Mouse (Mus musculus) large intestine, adult 2 months (tissue): Measurements from ENCODE around the gene Stap2. TPM values are rescaled to one million over a fixed set of nuclear protein-coding genes. Genes with fewer than 3 reads are reported as not detected.

Source experiments
- DNase-seq: peaks from one replicate; pipeline ENCODE4 v3.0.0-alpha.2; 2012; ENCODE audit warnings: low read depth, low spot score
- WGBS: fragments of 180-500 bp; shearing (Covaris S2); methylation state at CpG from one replicate; pipeline ENCODE4 v1.1.7; 2018; 5-methylcytosine and 5-hydroxymethylcytosine counted together
- polyA plus RNA-seq: library from polyadenylated mRNA; depleted of rRNA; stranded (reverse); fragments of >200 nt; gene quantifications from 2 replicates; pipeline ENCODE4 v1.2.3, GENCODE M21; 2012

Stap2 gene
- polyA plus RNA-seq, 1 experiment = 174 TPM

GRCm38 (mm10) chr17:56026881-56027280 lies 21.5 kb upstream of the Stap2 start:
- 46% methylated on average over 1 of the region's 1 CpGs for WGBS
- no peak for DNase-seq

DNA sequence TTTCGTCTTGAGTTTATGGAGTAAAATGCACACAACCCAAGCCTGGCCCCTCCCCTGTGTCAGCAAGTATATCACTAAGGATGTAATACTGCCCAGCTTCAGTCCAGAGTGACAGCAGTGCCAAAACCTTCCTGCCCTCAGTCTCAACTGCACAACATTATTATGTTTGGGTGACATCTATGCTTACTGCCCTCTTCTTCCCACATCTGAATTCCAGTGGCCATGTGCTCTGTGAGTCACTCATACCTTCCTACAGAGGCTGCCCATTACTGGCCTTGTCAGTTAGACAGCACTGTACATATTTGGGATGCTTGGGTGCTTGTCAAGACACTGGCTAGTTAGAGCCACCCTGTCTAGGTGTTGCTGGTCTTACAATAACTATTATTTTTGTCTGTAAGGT lies 20.9 kb upstream of the Stap2 start:
- DNase-seq = no peak
- 52% methylated on average over 1 of the region's 1 CpGs for WGBS

GRCm38 (mm10) chr17:56024931-56025330 lies 19.5 kb upstream of the Stap2 start:
- 72% methylated on average over 5 of the region's 5 CpGs for WGBS
- no peak for DNase-seq

DNA sequence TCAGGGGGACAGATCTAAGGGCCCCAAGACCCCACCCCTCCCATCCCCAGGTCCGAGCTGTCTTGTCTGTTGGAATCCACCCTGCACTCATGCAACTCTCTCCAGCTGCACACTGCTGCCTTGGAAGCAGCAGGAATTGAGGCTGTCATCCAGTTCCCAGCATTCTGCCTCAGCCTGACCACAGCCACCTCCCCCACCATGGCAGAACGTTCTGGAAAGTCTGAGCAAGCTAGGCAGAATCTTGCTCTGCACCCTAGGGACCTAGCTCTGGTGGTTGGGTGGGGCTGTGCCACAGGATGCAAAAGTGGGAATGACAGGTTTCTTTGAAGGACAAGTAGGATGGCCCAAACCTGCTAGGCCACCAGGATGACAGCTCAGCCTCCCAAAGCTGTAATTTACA lies 19.1 kb upstream of the Stap2 start:
- DNase-seq = no peak
- 46% methylated on average over 2 of the region's 2 CpGs for WGBS

DNA sequence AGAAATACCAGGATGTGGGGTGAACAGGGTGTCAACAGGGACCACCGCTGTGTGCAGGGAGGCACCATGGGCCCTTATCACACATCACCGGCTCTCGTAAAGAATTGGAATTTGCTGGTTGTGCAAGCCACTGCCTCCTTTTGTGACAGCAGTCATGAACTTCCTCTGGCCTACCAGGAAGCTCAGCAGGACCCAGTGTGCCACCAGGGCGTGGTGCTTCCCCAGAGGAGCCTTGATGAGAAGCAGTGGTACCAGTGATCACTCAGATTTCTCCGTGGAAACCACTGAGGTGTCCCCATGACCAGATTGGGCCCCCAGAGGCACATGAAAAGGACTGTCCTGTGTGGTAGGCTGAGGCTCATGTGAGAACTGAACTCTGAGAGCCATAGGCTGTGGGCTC lies 18.0 kb upstream of the Stap2 start:
- 43% methylated on average over 5 of the region's 5 CpGs for WGBS
- DNase-seq = no peak

- 90% methylated on average over 4 of the region's 4 CpGs for WGBS
- DNase-seq = no peak
These were observed 17.6 kb upstream of the Stap2 start for GRCm38 (mm10) chr17:56022989-56023290.

DNA sequence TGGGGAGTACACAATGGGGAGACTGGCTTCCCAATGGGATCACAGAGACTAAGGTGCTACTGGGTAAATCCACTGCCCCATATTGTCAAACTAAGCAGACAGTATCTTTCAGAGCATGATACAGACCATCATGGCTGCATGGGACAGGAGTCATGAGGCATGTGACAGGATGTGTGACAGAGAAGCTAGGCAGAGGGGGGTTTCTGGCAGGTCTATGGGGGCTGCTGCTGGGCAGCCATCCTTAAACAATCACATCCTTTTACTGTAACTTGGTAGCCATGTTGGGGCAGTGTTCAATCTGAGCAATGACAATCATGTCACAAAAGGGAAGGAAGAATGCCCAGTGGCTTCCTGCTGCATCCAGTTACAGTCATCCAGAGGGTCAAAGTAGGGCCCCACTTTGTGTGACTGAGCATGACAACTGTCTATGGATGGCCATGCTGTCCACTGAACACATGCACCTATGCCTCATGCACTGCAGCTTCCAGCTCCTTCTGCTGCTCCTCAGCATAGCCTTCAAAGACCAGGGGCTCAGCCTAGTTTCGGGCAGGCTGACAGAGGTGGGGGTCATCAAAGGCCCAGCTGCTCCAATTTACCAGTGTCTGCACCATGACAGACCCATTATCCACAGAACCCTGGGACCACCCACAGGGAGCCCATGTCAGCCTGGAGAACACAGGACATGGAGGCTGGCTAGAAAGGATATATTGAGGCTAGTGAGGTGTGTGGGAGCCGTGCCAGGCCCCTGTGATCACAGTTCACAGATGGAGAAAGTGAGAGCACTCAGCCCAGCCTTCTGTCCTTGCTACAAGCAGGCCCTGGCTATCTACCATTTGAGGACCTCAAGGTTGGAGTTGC lies 17.0 kb upstream of the Stap2 start:
- WGBS = 78% methylated on average over 2 of the region's 2 CpGs
- no peak for DNase-seq

GRCm38 (mm10) chr17:56021161-56021910 lies 16.0 kb upstream of the Stap2 start:
- 68% methylated on average over 4 of the region's 4 CpGs for WGBS
- DNase-seq = no peak

- WGBS = 86% methylated on average over 6 of the region's 6 CpGs
- no peak for DNase-seq
These were observed 15.2 kb upstream of the Stap2 start for GRCm38 (mm10) chr17:56020400-56021084.

DNA sequence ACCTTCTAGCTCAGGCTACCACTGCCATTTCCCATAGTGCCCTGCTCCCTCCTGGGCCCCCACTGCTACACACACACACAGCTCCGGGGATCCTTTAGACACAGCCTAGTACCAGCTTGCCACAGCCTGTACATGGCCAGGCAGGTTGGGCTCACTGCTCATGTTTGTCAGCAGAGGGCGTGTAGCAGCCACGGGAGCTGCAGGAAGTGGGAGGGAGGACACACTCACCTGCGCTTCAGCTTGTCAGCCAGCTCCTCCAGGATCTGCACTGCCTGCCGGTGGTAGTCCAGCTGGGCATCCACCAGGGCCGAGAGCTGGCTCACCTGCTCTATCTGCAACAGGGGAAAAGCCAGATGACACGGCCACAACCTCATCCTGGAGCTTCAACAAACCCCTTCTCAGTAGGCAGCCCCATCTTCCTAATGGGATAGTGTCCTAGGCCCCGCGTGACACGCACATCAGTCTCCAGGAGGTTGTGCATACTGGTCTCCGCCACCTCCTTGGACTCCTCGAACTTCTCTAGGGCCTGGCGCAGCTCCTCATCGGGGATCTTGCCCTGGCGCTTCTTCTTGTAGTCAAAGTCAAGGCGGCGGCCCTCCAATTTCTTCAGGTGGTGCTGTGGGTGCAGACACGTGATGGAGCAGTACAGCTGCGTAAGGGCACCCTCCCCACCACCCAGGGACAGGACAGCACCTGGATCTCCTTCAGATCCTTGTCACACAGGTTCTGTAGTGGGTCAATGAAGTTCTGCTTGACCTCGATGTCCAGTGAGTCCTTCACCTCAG lies 13.2 kb upstream of the Stap2 start:
- no peak for DNase-seq
- 62% methylated on average over 20 of the region's 20 CpGs for WGBS

- 87% methylated on average over 7 of the region's 7 CpGs for whole genome bisulfite sequencing
- no peak for DNase-seq
These were observed 12.5 kb upstream of the Stap2 start for GRCm38 (mm10) chr17:56017848-56018247.

- no peak for DNase-seq
- 77% methylated on average over 15 of the region's 15 CpGs for WGBS
These were observed 11.7 kb upstream of the Stap2 start for GRCm38 (mm10) chr17:56016793-56017785.

- 86% methylated on average over 8 of the region's 8 CpGs for WGBS
- DNase-seq = no peak
These were observed 11.0 kb upstream of the Stap2 start for GRCm38 (mm10) chr17:56016382-56016781.

- no peak for DNase-seq
- 90% methylated on average over 9 of the region's 9 CpGs for WGBS
These were observed 9.9 kb upstream of the Stap2 start for GRCm38 (mm10) chr17:56015293-56015692.

- DNase-seq = no peak
- WGBS = 87% methylated on average over 7 of the region's 7 CpGs
These were observed 6.1 kb upstream of the Stap2 start for GRCm38 (mm10) chr17:56011441-56011840.

DNA sequence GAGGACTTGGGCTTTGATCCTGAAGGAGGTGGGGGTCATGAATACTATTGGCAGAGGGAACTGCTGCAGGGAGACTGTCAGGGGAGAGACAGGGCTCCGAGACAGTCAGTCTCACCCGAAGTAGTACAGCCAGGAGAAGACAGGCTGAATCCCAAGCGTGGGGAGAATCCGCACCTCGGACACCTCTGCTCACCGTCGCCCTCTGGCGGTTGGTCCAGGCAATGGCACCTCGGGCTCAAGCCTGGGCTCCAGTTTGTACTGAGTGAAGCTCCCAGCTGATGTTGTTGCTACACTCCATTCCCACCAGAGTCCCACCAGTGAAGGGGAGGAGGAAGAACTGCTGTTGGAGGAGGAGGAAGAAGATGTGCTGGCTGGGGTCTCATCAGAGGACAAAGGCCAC lies 5.3 kb upstream of the Stap2 start:
- DNase-seq = peak; percentile 48
- WGBS = 5% methylated on average over 9 of the region's 9 CpGs

DNA sequence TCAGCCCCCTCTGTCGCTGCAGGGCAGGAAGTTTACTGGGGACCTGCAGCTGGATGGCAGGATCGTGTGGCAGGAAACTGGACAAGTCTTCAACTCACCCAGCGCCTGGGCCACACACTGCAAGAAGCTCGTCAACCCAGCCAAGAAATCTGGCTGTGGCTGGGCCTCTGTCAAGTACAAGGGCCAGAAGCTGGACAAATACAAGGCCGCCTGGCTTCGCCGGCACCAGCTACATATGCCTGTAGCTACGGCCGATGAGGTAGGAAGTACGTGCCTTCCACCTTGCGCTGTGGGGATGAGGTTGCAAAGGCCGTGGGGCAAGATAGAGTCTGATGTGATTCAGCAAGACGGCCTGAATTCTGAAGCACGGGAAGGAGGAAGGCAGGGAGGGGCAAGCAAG lies 4.9 kb upstream of the Stap2 start:
- DNase-seq = no peak
- WGBS = 67% methylated on average over 14 of the region's 14 CpGs

- DNase-seq = no peak
- 53% methylated on average over 2 of the region's 2 CpGs for WGBS
These were observed 4.5 kb upstream of the Stap2 start for GRCm38 (mm10) chr17:56009962-56010240.
